Mouse (Mus musculus) duodenum, adult 2 months (tissue): ENCODE measurements around the gene Ints14. TPM values are rescaled to one million over a fixed set of nuclear protein-coding genes. Genes with fewer than 3 reads are reported as not detected.

Source experiments
- polyA plus RNA-seq: library from polyadenylated mRNA; depleted of rRNA; stranded (reverse); fragments of >200 nt; gene quantifications from 2 replicates; pipeline ENCODE4 v1.2.3, GENCODE M21; 2012; ENCODE audit warnings: low replicate concordance; rRNA removed

Gene Ints14
- polyA plus RNA-seq = 3.7 and 6.6 TPM in 2 replicates

GRCm38 (mm10) chr9:64960117-64960977, at the start of gene Ints14:
Gene Ints14 (plus strand): TSS chr9:64960905.

GRCm38 (mm10) chr9:64951161-64951657, 9.5 kb upstream of the Ints14 start, which contains the start of gene Slc24a1:
Gene Slc24a1 (minus strand): TSS chr9:64951607.

GRCm38 (mm10) chr9:65020991-65021886, 60.5 kb downstream of the Ints14 start, which contains the start of gene Hacd3:
Gene Hacd3 (minus strand): TSS chr9:65021693.

GRCm38 (mm10) chr9:65032269-65033108, 71.8 kb downstream of the Ints14 start, which contains the start of gene Dpp8:
Gene Dpp8 (plus strand): TSS chr9:65032414.

Other genes with a start within 250 kb of the Ints14 start
- gene Rab11a, start 223.1 kb upstream of the Ints14 start, polyA plus RNA-seq = 39.8 and 82.4 TPM in 2 replicates
- gene Dennd4a, start 149.6 kb upstream of the Ints14 start, polyA plus RNA-seq = 0.79 and 1.1 TPM in 2 replicates
- not detected in 2 replicates for gene Slc24a1, start 9.3 kb upstream of the Ints14 start, polyA plus RNA-seq
- 14.7 and 17.2 TPM in 2 replicates for gene Hacd3, start 60.8 kb downstream of the Ints14 start, polyA plus RNA-seq
- 15.7 and 18.8 TPM in 2 replicates for gene Dpp8, start 71.5 kb downstream of the Ints14 start, polyA plus RNA-seq
- 0.76 and 2.3 TPM in 2 replicates for gene Igdcc4, start 140.6 kb downstream of the Ints14 start, polyA plus RNA-seq
- 0.04 TPM in 1 of 2 replicates, not detected in the other for gene Igdcc3, start 180.3 kb downstream of the Ints14 start, polyA plus RNA-seq
- 12.6 and 13.0 TPM in 2 replicates for gene Parp16, start 234.4 kb downstream of the Ints14 start, polyA plus RNA-seq